Mouse (Mus musculus) hindbrain, embryonic 16.5 days (tissue): ENCODE data around the gene Mmab. TPM values are rescaled to one million over a fixed set of nuclear protein-coding genes. Genes with fewer than 3 reads are reported as not detected.
A peak's percentile ranks its signal among the peaks of the same experiment; 100 is the strongest.

Experiments used
- ATAC-seq: fragments of 200-750 bp; cut with Nextera tagmentation; 2 replicates; pipeline ENCODE4 v1.8.0; 2017; ENCODE audit warnings: moderate TSS enrichment, moderate library complexity
- H3K27ac ChIP-seq: fragments of 300-500 bp; sonication (generic); 2 replicates; pipeline ENCODE4 v1.5.1; 2014; ENCODE audit warnings: low read depth, mild to moderate bottlenecking, control low read depth, low read length, moderate library complexity
- H3K27me3 ChIP-seq: fragments of 300-500 bp; sonication (generic); replicated peaks from 2 replicates; pipeline ENCODE4 v1.6.1; 2014; ENCODE audit warnings: low read length; ENCODE audit not compliant: control insufficient read depth, insufficient read depth
- H3K36me3 ChIP-seq: fragments of 300-500 bp; sonication (generic); 2 replicates; pipeline ENCODE4 v1.6.1; 2014; ENCODE audit warnings: mild to moderate bottlenecking, low read length, moderate library complexity, mixed read lengths; ENCODE audit not compliant: control insufficient read depth, insufficient read depth
- H3K4me1 ChIP-seq: fragments of 300-500 bp; sonication (generic); 2 replicates; pipeline ENCODE4 v1.6.1; 2014; ENCODE audit warnings: low read depth, low read length; ENCODE audit not compliant: control insufficient read depth, insufficient read depth
- H3K4me2 ChIP-seq: fragments of 300-500 bp; sonication (generic); 2 replicates; pipeline ENCODE4 v1.6.1; 2014; ENCODE audit warnings: mild to moderate bottlenecking, low read length, control low read depth, moderate library complexity
- H3K4me3 ChIP-seq: fragments of 300-500 bp; sonication (generic); 2 replicates; pipeline ENCODE4 v1.5.1; 2014; ENCODE audit warnings: mild to moderate bottlenecking, low read length, control low read depth, moderate library complexity
- H3K9ac ChIP-seq: fragments of 300-500 bp; sonication (generic); 2 replicates; pipeline ENCODE4 v1.6.1; 2014; ENCODE audit warnings: low read depth, mild to moderate bottlenecking, control low read depth, low read length, moderate library complexity
- H3K9me3 ChIP-seq: fragments of 300-500 bp; sonication (generic); 2 replicates; pipeline ENCODE4 v1.6.1; 2014; ENCODE audit warnings: mild to moderate bottlenecking, low read length, moderate library complexity; ENCODE audit not compliant: control insufficient read depth
- WGBS: fragments of 180-500 bp; shearing (Covaris S2); extraction: QIAGEN DNeasy Blood & Tissue Kit; methylation state at CpG from one replicate; pipeline ENCODE4 v1.1.7; 2014; 5-methylcytosine and 5-hydroxymethylcytosine counted together
- polyA plus RNA-seq: library from polyadenylated mRNA; unstranded; fragments of >200 nt; fragmentation: Nextera tagmentation; extraction: Ambion mirVana; gene quantifications from 2 replicates; pipeline ENCODE4 v1.2.1, GENCODE M21; 2015

The Mmab gene
- polyA plus RNA-seq, 1 experiment from 2014 or later, result 38.2 TPM

- peak overlapping the region; percentile 54; the same call in 1 of the 2 replicates for H3K27ac ChIP-seq
- H3K4me2 ChIP-seq, result peak overlapping the region; percentile 91
- H3K4me3 ChIP-seq, result peak overlapping the region; percentile 93
- H3K9me3 ChIP-seq, result no peaks in the 10 kb centered on the region
- no peaks in the 10 kb centered on the region for H3K27me3 ChIP-seq
- H3K4me1 ChIP-seq, result peaks cover 11% of the 10 kb centered on the region
- peak overlapping the region; percentile 86 for H3K9ac ChIP-seq
- under 1% methylated on average over 10 of the region's 21 CpGs for WGBS
- 0 out of 2 replicates have a peak, but pooled peaks cover 3% of the 10 kb centered on the region for H3K36me3 ChIP-seq
- ATAC-seq, result peak; percentile 51
These were observed 470 bp upstream of the Mmab start for GRCm38 (mm10) chr5:114444368-114444692.

- H3K27ac ChIP-seq, result no peak overlapping the region
- no peaks in the 10 kb centered on the region for H3K4me1 ChIP-seq
- H3K4me2 ChIP-seq, result no peak overlapping the region
- WGBS, result 89% methylated on average over 14 of the region's 14 CpGs
- no peak for ATAC-seq
- H3K4me3 ChIP-seq, result no peak overlapping the region
- peaks cover 8% of the 10 kb centered on the region for H3K36me3 ChIP-seq
- no peaks in the 10 kb centered on the region for H3K9me3 ChIP-seq
- no peaks in the 10 kb centered on the region for H3K27me3 ChIP-seq
- no peak overlapping the region for H3K9ac ChIP-seq
These were observed 8.3 kb downstream of the Mmab start for GRCm38 (mm10) chr5:114435588-114435987.

GRCm38 (mm10) chr5:114434359-114434758, 9.5 kb downstream of the Mmab start:
- Histone ChIP-seq H3K36me3 (peaks cover 8% of the 10 kb centered on the region), H3K27me3 (no peaks in the 10 kb centered on the region), H3K27ac (no peak overlapping the region), H3K4me2 (no peak overlapping the region), H3K9me3 (no peaks in the 10 kb centered on the region), H3K4me1 (no peaks in the 10 kb centered on the region), H3K4me3 (no peak overlapping the region), H3K9ac (no peak overlapping the region)
- ATAC-seq, result no peak
- 83% methylated on average over 8 of the region's 8 CpGs for WGBS

- WGBS, result 86% methylated on average over 7 of the region's 7 CpGs
- no peaks in the 10 kb centered on the region for H3K27me3 ChIP-seq
- H3K4me3 ChIP-seq, result no peak overlapping the region
- H3K9ac ChIP-seq, result no peak overlapping the region
- no peaks in the 10 kb centered on the region for H3K9me3 ChIP-seq
- ATAC-seq, result no peak
- no peak overlapping the region for H3K27ac ChIP-seq
- H3K36me3 ChIP-seq, result no peaks in the 10 kb centered on the region
- peaks cover 5% of the 10 kb centered on the region for H3K4me1 ChIP-seq
- no peak overlapping the region for H3K4me2 ChIP-seq
These were observed 14.1 kb downstream of the Mmab start for GRCm38 (mm10) chr5:114429781-114430180.

- peak overlapping the region; percentile 30 for H3K27ac ChIP-seq
- H3K36me3 ChIP-seq, result no peaks in the 10 kb centered on the region
These were observed 15.2 kb downstream of the Mmab start for GRCm38 (mm10) chr5:114428621-114429020.

GRCm38 (mm10) chr5:114426732-114427131, 17.1 kb downstream of the Mmab start:
- WGBS, result 50% methylated on average over 6 of the region's 6 CpGs
- H3K27ac ChIP-seq, result no peak overlapping the region
- no peak overlapping the region for H3K4me2 ChIP-seq
- H3K9ac ChIP-seq, result no peak overlapping the region
- no peak overlapping the region for H3K4me3 ChIP-seq
- H3K9me3 ChIP-seq, result no peaks in the 10 kb centered on the region
- H3K36me3 ChIP-seq, result no peaks in the 10 kb centered on the region
- H3K27me3 ChIP-seq, result no peaks in the 10 kb centered on the region
- H3K4me1 ChIP-seq, result peaks cover 10% of the 10 kb centered on the region
- ATAC-seq, result no peak

More at GRCm38 (mm10) chr5:114428621-114429020, 15.2 kb downstream of the Mmab start:
- no peaks in the 10 kb centered on the region for H3K9me3 ChIP-seq
- no peaks in the 10 kb centered on the region for H3K27me3 ChIP-seq
- no peak overlapping the region for H3K4me2 ChIP-seq
- peaks cover 7% of the 10 kb centered on the region for H3K4me1 ChIP-seq
- WGBS, result 53% methylated on average over 18 of the region's 18 CpGs
- no peak overlapping the region for H3K4me3 ChIP-seq
- no peak overlapping the region for H3K9ac ChIP-seq
- ATAC-seq, result peak; percentile 50

GRCm38 (mm10) chr5:114423961-114424360, 19.9 kb downstream of the Mmab start:
- Histone ChIP-seq H3K4me2 (no peak overlapping the region), H3K36me3 (peaks cover 18% of the 10 kb centered on the region), H3K4me3 (no peak overlapping the region), H3K9me3 (no peaks in the 10 kb centered on the region), H3K9ac (no peak overlapping the region), H3K4me1 (peaks cover 10% of the 10 kb centered on the region), H3K27me3 (no peaks in the 10 kb centered on the region), H3K27ac (no peak overlapping the region)
- WGBS, result 46% methylated on average over 5 of the region's 5 CpGs
- peak; percentile 40; the same call in 1 of the 2 replicates for ATAC-seq

- Histone ChIP-seq H3K9ac (no peak overlapping the region), H3K36me3 (peaks cover 26% of the 10 kb centered on the region), H3K4me1 (peaks cover 5% of the 10 kb centered on the region; the same call in 1 of the 2 replicates), H3K4me3 (no peak overlapping the region), H3K27me3 (no peaks in the 10 kb centered on the region), H3K27ac (no peak overlapping the region), H3K9me3 (no peaks in the 10 kb centered on the region), H3K4me2 (no peak overlapping the region)
- WGBS, result 39% methylated on average over 5 of the region's 5 CpGs
- ATAC-seq, result no peak
These were observed 21.3 kb downstream of the Mmab start for GRCm38 (mm10) chr5:114422591-114422990.

- Histone ChIP-seq H3K9ac (no peak overlapping the region), H3K9me3 (no peaks in the 10 kb centered on the region), H3K27ac (no peak overlapping the region), H3K27me3 (no peaks in the 10 kb centered on the region), H3K36me3 (peaks cover 28% of the 10 kb centered on the region), H3K4me2 (no peak overlapping the region), H3K4me3 (no peak overlapping the region), H3K4me1 (peaks cover 5% of the 10 kb centered on the region; the same call in 1 of the 2 replicates)
- ATAC-seq, result no peak
- WGBS, result 78% methylated on average over 11 of the region's 11 CpGs
These were observed 22.1 kb downstream of the Mmab start for GRCm38 (mm10) chr5:114421561-114422298.
